Mouse (Mus musculus) lung, postnatal 0 days (tissue): ENCODE measurements around the gene Asic2. TPM values are rescaled to one million over a fixed set of nuclear protein-coding genes. Genes with fewer than 3 reads are reported as not detected.

Experiments
- ATAC-seq: fragments of 200-750 bp; cut with Nextera tagmentation; 2 replicates; pipeline ENCODE4 v1.8.0; 2017; ENCODE audit warnings: moderate library complexity
- DNase-seq: peaks from one replicate; pipeline ENCODE4 v3.0.0-alpha.2; 2016; ENCODE audit warnings: low spot score
- H3K27ac ChIP-seq: fragments of 300-500 bp; sonication (generic); 2 replicates; pipeline ENCODE4 v1.5.1; 2014; ENCODE audit warnings: antibody characterized with exemption, mild to moderate bottlenecking, low read length, mixed read lengths
- H3K27me3 ChIP-seq: fragments of 300-500 bp; sonication (generic); replicated peaks from 2 replicates; pipeline ENCODE4 v1.6.1; 2014; ENCODE audit warnings: low read length, mixed read lengths; ENCODE audit not compliant: insufficient read depth
- H3K36me3 ChIP-seq: fragments of 300-500 bp; sonication (generic); 2 replicates; pipeline ENCODE4 v1.6.1; 2014; ENCODE audit warnings: low read length, mixed read lengths; ENCODE audit not compliant: insufficient read depth
- H3K4me1 ChIP-seq: fragments of 300-500 bp; sonication (generic); 2 replicates; pipeline ENCODE4 v1.6.1; 2014; ENCODE audit warnings: antibody characterized with exemption, low read depth, low read length, mixed read lengths; ENCODE audit not compliant: insufficient read depth
- H3K4me2 ChIP-seq: fragments of 300-500 bp; sonication (generic); replicated peaks from 2 replicates; pipeline ENCODE4 v1.6.1; 2014; ENCODE audit warnings: low read depth, mild to moderate bottlenecking, low read length, moderate library complexity, mixed read lengths
- H3K4me3 ChIP-seq: fragments of 300-500 bp; sonication (generic); 2 replicates; pipeline ENCODE4 v1.5.1; 2014; ENCODE audit warnings: low read depth, low read length
- H3K9ac ChIP-seq: fragments of 300-500 bp; sonication (generic); replicated peaks from 2 replicates; pipeline ENCODE4 v1.6.1; 2014; ENCODE audit warnings: low read depth, mild to moderate bottlenecking
- H3K9me3 ChIP-seq: fragments of 300-500 bp; sonication (generic); 2 replicates; pipeline ENCODE4 v1.6.1; 2016; ENCODE audit warnings: low read length, mixed read lengths
- CTCF ChIP-seq: IDR thresholded peaks from 2 replicates; pipeline ENCODE4 v1.5.1; 2016; ENCODE audit warnings: antibody characterized with exemption, mild to moderate bottlenecking
- EP300 ChIP-seq: IDR thresholded peaks from 2 replicates; pipeline ENCODE4 v1.6.1; 2016; ENCODE audit warnings: antibody characterized with exemption, mild to moderate bottlenecking, control low read depth
- WGBS: fragments of 180-500 bp; shearing (Covaris S2); extraction: QIAGEN DNeasy Blood & Tissue Kit; methylation state at CpG from one replicate; pipeline ENCODE4 v1.1.7; 2014; 5-methylcytosine and 5-hydroxymethylcytosine counted together
- polyA plus RNA-seq: library from polyadenylated mRNA; unstranded; fragments of >200 nt; fragmentation: Nextera tagmentation; extraction: Ambion mirVana; gene quantifications from 2 replicates; pipeline ENCODE4 v1.2.1, GENCODE M21; 2015

Asic2 gene
- polyA plus RNA-seq, 1 experiment from 2014 or later = 0.06 TPM

DNA sequence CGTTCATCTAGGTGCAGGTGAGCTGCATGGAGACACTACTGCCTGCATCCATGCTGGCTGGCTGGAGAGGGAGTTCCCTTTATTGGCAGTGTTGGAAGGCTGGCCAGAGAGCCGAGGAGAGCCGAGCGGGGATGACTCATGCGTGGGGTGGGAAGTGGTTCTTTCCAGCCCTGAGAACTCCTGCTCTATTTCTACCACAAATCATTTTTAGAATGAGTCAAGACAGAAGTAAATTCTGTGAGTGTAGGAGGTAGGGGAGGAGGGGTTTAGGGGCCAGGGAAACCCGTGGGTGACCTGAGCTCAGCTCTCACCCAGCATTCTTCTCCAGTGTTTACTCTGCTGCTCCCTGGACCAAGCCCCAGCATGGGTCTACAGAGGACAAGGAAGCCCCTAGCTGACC, 872.2 kb downstream of the Asic2 start:
- H3K4me1 ChIP-seq = no peaks in the 10 kb centered on the region
- DNase-seq = peak; percentile 29
- TF ChIP-seq CTCF (no peak), EP300 (no peak)
- no peak overlapping the region for H3K9ac ChIP-seq
- H3K27ac ChIP-seq = no peak overlapping the region
- no peaks in the 10 kb centered on the region for H3K9me3 ChIP-seq
- no peaks in the 10 kb centered on the region for H3K27me3 ChIP-seq
- H3K36me3 ChIP-seq = no peaks in the 10 kb centered on the region
- WGBS = 28% methylated on average over 6 of the region's 6 CpGs
- H3K4me3 ChIP-seq = no peak overlapping the region
- no peak overlapping the region for H3K4me2 ChIP-seq
- no peak for ATAC-seq

DNA sequence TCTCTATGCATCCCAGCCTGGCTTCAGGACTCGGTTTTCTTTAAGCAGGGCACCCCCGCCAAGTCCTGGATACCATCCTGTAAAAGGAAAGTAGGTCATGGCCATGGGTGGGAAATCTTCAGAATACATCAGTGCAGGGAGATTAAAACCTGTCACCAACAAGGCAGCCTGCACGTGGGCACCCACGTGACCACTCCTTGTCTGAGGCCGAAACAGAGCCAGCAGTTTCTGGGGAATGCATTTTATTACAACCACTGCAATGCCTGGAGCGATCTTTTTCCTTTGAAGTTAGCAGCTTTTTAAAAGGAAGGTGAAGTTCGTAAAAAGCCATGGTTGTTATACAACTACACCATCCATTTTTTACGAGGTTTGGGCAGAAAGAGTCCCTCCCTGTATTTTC, 873.7 kb downstream of the Asic2 start:
- DNase-seq = no peak

GRCm38 (mm10) chr11:81092161-81092560, 876.1 kb downstream of the Asic2 start:
- no peak overlapping the region for H3K4me2 ChIP-seq
- DNase-seq (no peak), ATAC-seq (no peak)
- no peaks in the 10 kb centered on the region for H3K36me3 ChIP-seq
- 75% methylated on average over 2 of the region's 2 CpGs for WGBS
- no peak overlapping the region for H3K9ac ChIP-seq
- H3K27ac ChIP-seq = no peak overlapping the region
- no peak overlapping the region for H3K4me3 ChIP-seq
- no peak for TF ChIP-seq EP300
- no peak for TF ChIP-seq CTCF
- no peaks in the 10 kb centered on the region for H3K9me3 ChIP-seq
- no peaks in the 10 kb centered on the region for H3K27me3 ChIP-seq
- no peaks in the 10 kb centered on the region for H3K4me1 ChIP-seq

More for the DNA sequence above, 873.7 kb downstream of the Asic2 start:
- Histone ChIP-seq H3K36me3 (no peaks in the 10 kb centered on the region), H3K9ac (no peak overlapping the region), H3K27ac (no peak overlapping the region), H3K4me3 (no peak overlapping the region), H3K27me3 (no peaks in the 10 kb centered on the region), H3K4me1 (no peaks in the 10 kb centered on the region), H3K4me2 (no peak overlapping the region), H3K9me3 (no peaks in the 10 kb centered on the region)
- WGBS = 65% methylated on average over 8 of the region's 8 CpGs
- ATAC-seq = no peak
- no peak for TF ChIP-seq CTCF
- TF ChIP-seq EP300 = no peak

- Histone ChIP-seq H3K4me1 (no peaks in the 10 kb centered on the region), H3K27me3 (no peaks in the 10 kb centered on the region), H3K27ac (no peak overlapping the region), H3K9me3 (no peaks in the 10 kb centered on the region), H3K9ac (no peak overlapping the region), H3K4me2 (no peak overlapping the region), H3K36me3 (no peaks in the 10 kb centered on the region), H3K4me3 (no peak overlapping the region)
- 55% methylated on average over 4 of the region's 4 CpGs for WGBS
- ATAC-seq (no peak), DNase-seq (no peak)
- no peak for TF ChIP-seq CTCF
- no peak for TF ChIP-seq EP300
Observed at GRCm38 (mm10) chr11:81083822-81084221, 884.4 kb downstream of the Asic2 start.

GRCm38 (mm10) chr11:81080076-81080805, 888.0 kb downstream of the Asic2 start:
- no peaks in the 10 kb centered on the region for H3K36me3 ChIP-seq
- H3K4me3 ChIP-seq = no peak overlapping the region
- DNase-seq = peak; percentile 67
- H3K27me3 ChIP-seq = no peaks in the 10 kb centered on the region
- H3K9me3 ChIP-seq = no peaks in the 10 kb centered on the region
- no peak overlapping the region for H3K9ac ChIP-seq
- no peak overlapping the region for H3K4me2 ChIP-seq
- TF ChIP-seq EP300 (no peak), CTCF (no peak)
- no peaks in the 10 kb centered on the region for H3K4me1 ChIP-seq
- ATAC-seq = peak; percentile 77
- H3K27ac ChIP-seq = no peak overlapping the region
- 35% methylated on average over 11 of the region's 11 CpGs for WGBS

DNA sequence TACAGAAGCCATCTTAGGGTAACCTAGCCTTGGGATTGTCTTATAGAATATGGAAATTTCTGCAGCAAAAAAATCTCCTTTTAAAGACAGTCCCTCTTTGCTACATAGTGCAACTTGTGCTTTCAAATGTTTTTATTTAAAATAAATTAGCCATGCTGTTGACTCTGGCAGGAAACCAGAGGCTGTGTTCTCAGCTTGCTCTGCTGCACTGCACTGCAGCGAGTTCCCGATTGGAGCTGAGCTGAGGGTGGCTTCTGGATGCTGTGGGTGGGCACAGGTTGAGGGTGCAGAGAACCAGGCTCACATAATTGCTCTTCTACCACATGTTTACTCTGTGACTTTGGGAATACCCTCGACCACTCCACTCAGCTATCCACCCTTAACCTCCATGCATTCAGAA, 889.0 kb downstream of the Asic2 start:
- 27% methylated on average over 3 of the region's 3 CpGs for whole genome bisulfite sequencing
- Histone ChIP-seq H3K4me2 (no peak overlapping the region), H3K27me3 (no peaks in the 10 kb centered on the region), H3K9ac (no peak overlapping the region), H3K4me3 (no peak overlapping the region), H3K4me1 (no peaks in the 10 kb centered on the region), H3K27ac (no peak overlapping the region), H3K9me3 (no peaks in the 10 kb centered on the region), H3K36me3 (no peaks in the 10 kb centered on the region)
- DNase-seq (no peak), ATAC-seq (no peak)
- TF ChIP-seq EP300 (no peak), CTCF (no peak)
